Mouse (Mus musculus) kidney, adult 2 months (tissue): Measurements from ENCODE around the gene Ptpre.

Experiments
- CTCF ChIP-seq: fragments of 200-500 bp; conservative IDR thresholded peaks from 2 replicates; pipeline ENCODE4 v1.5.1; 2011; ENCODE audit warnings: low read depth, mild to moderate bottlenecking, control low read depth, low read length, moderate library complexity, mixed read lengths; ENCODE audit not compliant: insufficient read depth, insufficient read length
- POLR2A ChIP-seq: fragments of 200-500 bp; IDR thresholded peaks from one replicate; pipeline ENCODE4 v1.6.1; 2011; ENCODE audit warnings: low read depth, low read length, control low read depth

DNA sequence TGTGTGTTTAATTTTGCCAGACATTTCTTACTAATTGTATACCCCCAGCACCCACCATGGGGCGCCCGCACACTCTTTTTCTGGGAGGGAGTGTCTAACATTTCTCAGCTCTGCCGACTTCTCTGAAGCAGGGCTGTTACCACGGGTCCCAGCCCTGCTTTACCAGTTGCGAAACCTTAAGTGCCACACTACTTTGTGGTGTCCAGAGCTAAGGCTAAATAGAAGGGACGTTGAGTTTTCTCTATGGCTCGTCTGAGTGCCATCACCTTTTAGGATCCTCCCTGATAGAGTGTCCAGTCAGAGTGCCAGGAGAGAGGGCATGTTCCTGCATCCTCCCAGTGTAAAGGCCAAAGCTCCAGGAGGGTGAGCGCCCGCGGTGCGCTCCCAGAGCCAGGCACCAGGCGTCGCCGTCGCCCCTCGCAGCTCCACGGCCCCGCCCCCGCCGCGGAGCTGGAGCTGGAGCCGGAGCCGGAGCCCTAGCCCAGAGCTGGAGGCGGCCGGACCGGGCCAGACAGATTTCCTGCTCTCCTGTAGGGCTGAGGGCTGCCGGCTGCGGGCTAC, at the start of gene Ptpre:
- peak; percentile 75 for TF ChIP-seq CTCF
- no peak for TF ChIP-seq POLR2A
